Mouse (Mus musculus): Measurements from ENCODE around the gene Zfp750. TPM values are rescaled to one million over a fixed set of nuclear protein-coding genes. Genes with fewer than 3 reads are reported as not detected.

Gene Zfp750
- polyA plus RNA-seq, 1 experiment from 2014 or later: 0.15 TPM

DNA sequence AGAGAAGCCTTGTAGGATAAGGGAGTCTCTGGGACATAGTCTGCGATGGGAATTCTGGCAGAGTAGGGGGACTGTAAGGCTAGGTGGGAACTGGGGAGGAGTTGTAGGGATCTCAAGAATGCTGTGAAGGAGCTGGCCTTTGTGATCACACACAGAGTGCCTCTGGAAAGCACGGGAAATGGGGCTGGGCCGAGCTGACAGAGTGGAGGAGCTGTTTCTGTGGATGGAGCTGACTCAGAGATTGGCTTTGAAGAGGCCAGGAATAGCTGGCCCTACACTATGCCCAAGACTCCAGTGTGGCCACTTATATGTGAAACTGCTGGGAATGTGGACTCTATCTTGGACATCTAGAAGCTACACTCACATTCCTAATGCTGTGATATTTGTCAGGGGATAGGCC is 17.4 kb upstream of the Zfp750 start:
- ATAC-seq (replicated peaks; ENCODE audit: insufficient number of reproducible peaks, insufficient read depth, low FRiP score, low read depth): no peak
- 14% methylated on average over 3 of the region's 3 CpGs for WGBS
- Histone ChIP-seq H3K9me3 (replicated peaks) (no peaks in the 10 kb centered on the region), H3K4me1 (replicated peaks) (peaks cover 6% of the 10 kb centered on the region; the same call in 1 of the 2 replicates), H3K27ac (no peak overlapping the region), H3K4me3 (no peak overlapping the region), H3K27me3 (no peaks in the 10 kb centered on the region), H3K36me3 (no peaks in the 10 kb centered on the region), H3K9ac (no peak overlapping the region), H3K4me2 (no peak overlapping the region)

DNA sequence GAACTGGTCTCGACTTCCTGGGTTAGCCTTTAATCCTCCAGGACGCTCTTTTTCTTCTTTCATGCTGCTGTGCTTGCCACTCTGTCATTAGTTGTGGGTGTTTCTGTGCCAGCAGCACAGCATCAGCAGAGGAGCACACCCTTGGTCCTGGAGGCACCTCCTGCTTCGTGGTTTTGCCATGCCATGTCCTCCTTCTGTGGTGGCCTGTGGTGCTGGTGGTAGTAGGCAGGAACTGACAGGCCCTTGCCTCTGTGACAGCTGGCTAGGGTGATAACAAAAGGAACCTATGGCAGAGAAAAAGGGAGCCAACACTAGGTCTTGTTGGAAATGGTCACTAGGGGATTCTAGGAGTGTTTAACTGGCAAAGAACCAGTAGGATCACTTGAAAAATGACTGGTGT is 10.6 kb upstream of the Zfp750 start:
- no peak overlapping the region for H3K27ac ChIP-seq
- H3K4me3 ChIP-seq: no peak overlapping the region
- no peak overlapping the region for H3K9ac ChIP-seq
- no peaks in the 10 kb centered on the region for H3K9me3 ChIP-seq (replicated peaks)
- H3K4me2 ChIP-seq: no peak overlapping the region
- no peaks in the 10 kb centered on the region for H3K4me1 ChIP-seq (replicated peaks)
- no peaks in the 10 kb centered on the region for H3K36me3 ChIP-seq
- no peak for ATAC-seq (replicated peaks; ENCODE audit: insufficient number of reproducible peaks, insufficient read depth, low FRiP score, low read depth)
- WGBS: 88% methylated on average over 3 of the region's 3 CpGs
- no peaks in the 10 kb centered on the region for H3K27me3 ChIP-seq

GRCm38 (mm10) chr11:121524191-121524590 is 5.1 kb upstream of the Zfp750 start:
- Histone ChIP-seq H3K4me1 (replicated peaks) (no peaks in the 10 kb centered on the region), H3K9ac (no peak overlapping the region), H3K4me3 (no peak overlapping the region), H3K36me3 (no peaks in the 10 kb centered on the region), H3K27me3 (no peaks in the 10 kb centered on the region), H3K27ac (no peak overlapping the region), H3K4me2 (no peak overlapping the region), H3K9me3 (replicated peaks) (no peaks in the 10 kb centered on the region)
- WGBS: 89% methylated on average over 7 of the region's 7 CpGs
- no peak for ATAC-seq (replicated peaks; ENCODE audit: insufficient number of reproducible peaks, insufficient read depth, low FRiP score, low read depth)

DNA sequence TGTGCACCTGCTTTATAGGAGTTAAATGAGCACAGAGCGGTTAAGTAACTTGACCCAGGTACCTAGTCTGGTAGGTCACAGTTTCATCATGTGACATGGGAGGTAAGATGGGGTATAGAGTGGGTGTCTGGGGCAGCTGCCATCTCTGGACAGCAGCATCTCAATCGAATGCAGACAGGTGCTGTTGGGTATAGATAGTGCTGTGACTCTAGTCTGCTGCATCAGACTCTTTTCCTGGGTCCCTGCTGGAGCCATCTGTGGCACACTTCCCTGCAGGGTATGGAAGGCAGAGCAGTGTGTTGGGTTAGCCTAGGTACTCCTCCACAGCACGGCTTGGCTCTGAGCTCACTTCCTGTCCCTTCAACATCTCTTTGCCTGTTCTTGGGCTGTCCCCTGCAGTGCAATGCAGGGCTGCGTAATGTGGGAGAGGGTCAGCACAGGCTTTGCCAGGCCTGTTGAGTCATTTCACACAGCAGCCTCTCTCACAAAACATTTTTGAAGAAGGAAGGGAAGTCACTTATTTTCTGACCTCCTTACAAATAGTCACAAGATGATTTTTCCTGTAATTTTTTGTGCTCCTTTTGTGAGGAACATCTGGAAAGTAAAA is 3.1 kb upstream of the Zfp750 start:
- H3K4me2 ChIP-seq: no peak overlapping the region
- H3K36me3 ChIP-seq: no peaks in the 10 kb centered on the region
- no peak overlapping the region for H3K9ac ChIP-seq
- H3K27me3 ChIP-seq: no peaks in the 10 kb centered on the region
- H3K27ac ChIP-seq: no peak overlapping the region
- no peaks in the 10 kb centered on the region for H3K9me3 ChIP-seq (replicated peaks)
- peaks cover 10% of the 10 kb centered on the region; the same call in 1 of the 2 replicates for H3K4me1 ChIP-seq (replicated peaks)
- no peak overlapping the region for H3K4me3 ChIP-seq
- no peak for ATAC-seq (replicated peaks; ENCODE audit: insufficient number of reproducible peaks, insufficient read depth, low FRiP score, low read depth)
- WGBS: 71% methylated on average over 4 of the region's 4 CpGs

- H3K9me3 ChIP-seq (replicated peaks): no peaks in the 10 kb centered on the region
These were observed 1.6 kb upstream of the Zfp750 start for GRCm38 (mm10) chr11:121520761-121521160.

DNA sequence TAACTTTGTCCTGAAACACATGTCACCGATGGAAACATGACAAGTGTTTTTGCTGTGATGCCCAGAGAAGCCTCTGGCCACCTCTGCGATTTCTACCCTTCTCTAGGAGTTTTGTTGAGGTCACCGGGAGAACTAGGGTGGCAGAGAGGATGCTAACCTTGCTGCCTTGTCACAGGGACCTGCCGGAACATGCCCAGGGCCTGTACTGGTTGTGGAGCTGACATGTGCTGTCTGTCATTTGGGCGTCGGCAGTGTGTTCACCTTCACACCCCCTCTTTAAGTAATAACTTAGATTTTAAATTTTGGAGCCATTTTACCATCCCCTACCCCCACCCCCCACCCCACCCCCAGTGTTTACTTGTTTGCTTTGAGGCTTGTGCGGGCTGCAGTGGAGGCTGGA is 570 bp upstream of the Zfp750 start:
- Histone ChIP-seq H3K27ac (no peak overlapping the region), H3K4me1 (replicated peaks) (peaks cover 12% of the 10 kb centered on the region; the same call in 1 of the 2 replicates), H3K4me2 (no peak overlapping the region), H3K9ac (no peak overlapping the region), H3K36me3 (no peaks in the 10 kb centered on the region), H3K9me3 (replicated peaks) (no peaks in the 10 kb centered on the region), H3K4me3 (no peak overlapping the region), H3K27me3 (no peaks in the 10 kb centered on the region)
- 80% methylated on average over 7 of the region's 7 CpGs for WGBS
- ATAC-seq (replicated peaks; ENCODE audit: insufficient number of reproducible peaks, insufficient read depth, low FRiP score, low read depth): no peak

More at GRCm38 (mm10) chr11:121520761-121521160, 1.6 kb upstream of the Zfp750 start:
- Histone ChIP-seq H3K4me3 (no peak overlapping the region), H3K9ac (no peak overlapping the region), H3K4me1 (replicated peaks) (peaks cover 12% of the 10 kb centered on the region; the same call in 1 of the 2 replicates), H3K27ac (no peak overlapping the region), H3K4me2 (no peak overlapping the region), H3K27me3 (no peaks in the 10 kb centered on the region), H3K36me3 (no peaks in the 10 kb centered on the region)
- WGBS: 73% methylated on average over 2 of the region's 2 CpGs
- ATAC-seq (replicated peaks; ENCODE audit: insufficient number of reproducible peaks, insufficient read depth, low FRiP score, low read depth): no peak

- no peak for ATAC-seq (replicated peaks; ENCODE audit: insufficient number of reproducible peaks, insufficient read depth, low FRiP score, low read depth)
- peaks cover 12% of the 10 kb centered on the region; the same call in 1 of the 2 replicates for H3K4me1 ChIP-seq (replicated peaks)
- peak overlapping the region; percentile 19; the same call in 1 of the 2 replicates for H3K4me2 ChIP-seq
- H3K27ac ChIP-seq: no peak overlapping the region
- H3K27me3 ChIP-seq: no peaks in the 10 kb centered on the region
- WGBS: 59% methylated on average over 17 of the region's 17 CpGs
- H3K4me3 ChIP-seq: no peak overlapping the region
- H3K9me3 ChIP-seq (replicated peaks): no peaks in the 10 kb centered on the region
- no peak overlapping the region for H3K9ac ChIP-seq
- H3K36me3 ChIP-seq: no peaks in the 10 kb centered on the region
These were observed 1.3 kb downstream of the Zfp750 start for GRCm38 (mm10) chr11:121517687-121518465.

DNA sequence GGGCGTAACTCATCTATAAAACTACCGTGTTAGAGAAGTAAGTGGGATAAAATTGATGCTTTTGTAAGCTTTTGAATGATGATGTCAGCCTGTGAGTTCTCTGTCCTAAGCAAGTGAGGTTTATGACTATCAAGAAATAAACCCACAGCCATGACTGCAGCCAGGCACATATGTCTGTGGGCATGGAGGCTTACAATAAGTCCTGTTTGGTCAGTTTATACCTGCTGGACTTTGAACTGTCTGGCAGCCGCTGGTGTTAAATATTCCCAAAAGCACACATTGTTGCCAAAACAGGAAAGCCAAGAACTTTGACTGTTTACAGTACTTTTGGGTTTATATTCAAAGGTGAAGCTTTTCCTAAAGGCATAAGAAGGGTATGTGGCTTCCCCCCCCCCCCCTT is 2.2 kb downstream of the Zfp750 start:
- Histone ChIP-seq H3K4me2 (no peak overlapping the region), H3K9ac (no peak overlapping the region), H3K27ac (no peak overlapping the region), H3K36me3 (no peaks in the 10 kb centered on the region), H3K9me3 (replicated peaks) (no peaks in the 10 kb centered on the region), H3K4me3 (no peak overlapping the region), H3K4me1 (replicated peaks) (peaks cover 12% of the 10 kb centered on the region; the same call in 1 of the 2 replicates), H3K27me3 (no peaks in the 10 kb centered on the region)
- ATAC-seq (replicated peaks; ENCODE audit: insufficient number of reproducible peaks, insufficient read depth, low FRiP score, low read depth): no peak
- 89% methylated on average over 3 of the region's 3 CpGs for WGBS

GRCm38 (mm10) chr11:121515996-121516395 is 3.1 kb downstream of the Zfp750 start:
- Histone ChIP-seq H3K4me2 (no peak overlapping the region), H3K36me3 (no peaks in the 10 kb centered on the region), H3K27ac (no peak overlapping the region), H3K27me3 (no peaks in the 10 kb centered on the region), H3K4me1 (replicated peaks) (peaks cover 12% of the 10 kb centered on the region; the same call in 1 of the 2 replicates), H3K9ac (no peak overlapping the region), H3K9me3 (replicated peaks) (no peaks in the 10 kb centered on the region), H3K4me3 (no peak overlapping the region)
- ATAC-seq (replicated peaks; ENCODE audit: insufficient number of reproducible peaks, insufficient read depth, low FRiP score, low read depth): no peak
- 81% methylated on average over 9 of the region's 9 CpGs for WGBS

GRCm38 (mm10) chr11:121512896-121513572 is 6.1 kb downstream of the Zfp750 start:
- H3K4me1 ChIP-seq (replicated peaks): peaks cover 10% of the 10 kb centered on the region; the same call in 1 of the 2 replicates
- no peak overlapping the region for H3K9ac ChIP-seq
- H3K27ac ChIP-seq: no peak overlapping the region
- no peaks in the 10 kb centered on the region for H3K27me3 ChIP-seq
- no peaks in the 10 kb centered on the region for H3K9me3 ChIP-seq (replicated peaks)
- no peak for ATAC-seq (replicated peaks; ENCODE audit: insufficient number of reproducible peaks, insufficient read depth, low FRiP score, low read depth)
- H3K4me2 ChIP-seq: no peak overlapping the region
- 82% methylated on average over 8 of the region's 8 CpGs for WGBS
- H3K4me3 ChIP-seq: no peak overlapping the region
- no peaks in the 10 kb centered on the region for H3K36me3 ChIP-seq

- H3K4me1 ChIP-seq (replicated peaks): no peaks in the 10 kb centered on the region
- 77% methylated on average over 9 of the region's 9 CpGs for WGBS
- H3K4me2 ChIP-seq: no peak overlapping the region
- no peak overlapping the region for H3K27ac ChIP-seq
- no peaks in the 10 kb centered on the region for H3K36me3 ChIP-seq
- no peak for ATAC-seq (replicated peaks; ENCODE audit: insufficient number of reproducible peaks, insufficient read depth, low FRiP score, low read depth)
- H3K27me3 ChIP-seq: no peaks in the 10 kb centered on the region
- H3K4me3 ChIP-seq: no peak overlapping the region
- no peaks in the 10 kb centered on the region for H3K9me3 ChIP-seq (replicated peaks)
- H3K9ac ChIP-seq: no peak overlapping the region
These were observed 8.5 kb downstream of the Zfp750 start for GRCm38 (mm10) chr11:121510512-121511246.

Data from heart, embryonic 15.5 days (tissue).